Mouse (Mus musculus) limb, embryonic 11.5 days (tissue): ENCODE measurements at regions not wholly inside any gene's neighbourhood (a gene's known extent, or its start where the extent isn't known, plus 50 kb on each side); places are given as distances from the start of the nearest gene placed in this dataset.

Experiments used
- ATAC-seq: fragments of 200-750 bp; cut with Nextera tagmentation; 2 replicates; pipeline ENCODE4 v1.8.0; 2017; ENCODE audit warnings: low read depth; ENCODE audit not compliant: insufficient number of reproducible peaks, low FRiP score, low TSS enrichment
- DNase-seq: peaks from one replicate; pipeline ENCODE4 v3.0.0-alpha.2; 2015; ENCODE audit warnings: low spot score
- H3K27ac ChIP-seq: fragments of 300-500 bp; sonication (generic); replicated peaks from 2 replicates; pipeline ENCODE4 v1.5.1; 2014; ENCODE audit warnings: low read depth, mild to moderate bottlenecking, low read length
- H3K27me3 ChIP-seq: fragments of 300-500 bp; sonication (generic); 2 replicates; pipeline ENCODE4 v1.6.1; 2014; ENCODE audit warnings: mild to moderate bottlenecking, low read length, mixed read lengths; ENCODE audit not compliant: control insufficient read depth, insufficient read depth
- H3K36me3 ChIP-seq: fragments of 300-500 bp; sonication (generic); 2 replicates; pipeline ENCODE4 v1.6.1; 2014; ENCODE audit warnings: mild to moderate bottlenecking, low read length, moderate library complexity, mixed read lengths; ENCODE audit not compliant: control insufficient read depth, insufficient read depth
- H3K4me1 ChIP-seq: fragments of 300-500 bp; sonication (generic); 2 replicates; pipeline ENCODE4 v1.6.1; 2014; ENCODE audit warnings: low read length, mixed read lengths; ENCODE audit not compliant: control insufficient read depth, insufficient read depth
- H3K4me2 ChIP-seq: fragments of 300-500 bp; sonication (generic); 2 replicates; pipeline ENCODE4 v1.6.1; 2014; ENCODE audit warnings: low read depth, mild to moderate bottlenecking, moderate library complexity; ENCODE audit not compliant: severe bottlenecking
- H3K4me3 ChIP-seq: fragments of 300-500 bp; sonication (generic); 2 replicates; pipeline ENCODE4 v1.5.1; 2014; ENCODE audit warnings: low read depth, low read length
- H3K9ac ChIP-seq: fragments of 300-500 bp; sonication (generic); 2 replicates; pipeline ENCODE4 v1.6.1; 2014; ENCODE audit warnings: mild to moderate bottlenecking, low read length
- H3K9me3 ChIP-seq: fragments of 300-500 bp; sonication (generic); 2 replicates; pipeline ENCODE4 v1.6.1; 2016; ENCODE audit warnings: low read length; ENCODE audit not compliant: control insufficient read depth
- WGBS: fragments of 180-500 bp; shearing (Covaris S2); extraction: QIAGEN DNeasy Blood & Tissue Kit; methylation state at CpG from one replicate; pipeline ENCODE4 v1.1.7; 2014; 5-methylcytosine and 5-hydroxymethylcytosine counted together

GRCm38 (mm10) chr6:100517662-100518061 is 153.3 kb downstream of the Shq1 start:
- ATAC-seq = no peak
- WGBS = 61% methylated on average over 6 of the region's 6 CpGs

GRCm38 (mm10) chr6:100512676-100513075 is 158.3 kb downstream of the Shq1 start:
- no peak overlapping the region for H3K4me3 ChIP-seq
- DNase-seq (no peak), ATAC-seq (no peak)
- H3K36me3 ChIP-seq = no peaks in the 10 kb centered on the region
- H3K9me3 ChIP-seq = no peaks in the 10 kb centered on the region
- 0 out of 2 replicates have a peak, but pooled peaks cover under 1% of the 10 kb centered on the region for H3K27me3 ChIP-seq
- WGBS = 57% methylated on average over 4 of the region's 4 CpGs
- H3K4me1 ChIP-seq = peaks cover 3% of the 10 kb centered on the region
- no peak overlapping the region for H3K9ac ChIP-seq
- no peak overlapping the region for H3K27ac ChIP-seq
- no peak overlapping the region for H3K4me2 ChIP-seq

More at GRCm38 (mm10) chr6:100517662-100518061, 153.3 kb downstream of the Shq1 start:
- Histone ChIP-seq H3K4me1 (peaks cover 10% of the 10 kb centered on the region), H3K27ac (no peak overlapping the region), H3K4me3 (no peak overlapping the region), H3K36me3 (no peaks in the 10 kb centered on the region), H3K27me3 (peaks cover 5% of the 10 kb centered on the region; the same call in 1 of the 2 replicates), H3K4me2 (no peak overlapping the region), H3K9ac (no peak overlapping the region), H3K9me3 (no peaks in the 10 kb centered on the region)
- no peak for DNase-seq

- no peaks in the 10 kb centered on the region for H3K36me3 ChIP-seq
- no peaks in the 10 kb centered on the region for H3K4me1 ChIP-seq
- DNase-seq (no peak), ATAC-seq (no peak)
- H3K27ac ChIP-seq = no peak overlapping the region
- WGBS = 89% methylated on average over 4 of the region's 4 CpGs
- H3K9me3 ChIP-seq = no peaks in the 10 kb centered on the region
- H3K27me3 ChIP-seq = no peaks in the 10 kb centered on the region
- H3K4me3 ChIP-seq = no peak overlapping the region
- no peak overlapping the region for H3K9ac ChIP-seq
- no peak overlapping the region for H3K4me2 ChIP-seq
Observed at GRCm38 (mm10) chr6:100510676-100511075, 160.3 kb downstream of the Shq1 start.

GRCm38 (mm10) chr6:100505506-100506247 is 165.3 kb downstream of the Shq1 start:
- H3K27ac ChIP-seq = no peak overlapping the region
- no peaks in the 10 kb centered on the region for H3K9me3 ChIP-seq
- H3K9ac ChIP-seq = no peak overlapping the region
- ATAC-seq = no peak
- no peaks in the 10 kb centered on the region for H3K27me3 ChIP-seq
- DNase-seq = no peak
- 83% methylated on average over 15 of the region's 15 CpGs for WGBS
- H3K4me2 ChIP-seq = no peak overlapping the region
- no peaks in the 10 kb centered on the region for H3K36me3 ChIP-seq
- H3K4me3 ChIP-seq = no peak overlapping the region
- peaks cover 10% of the 10 kb centered on the region for H3K4me1 ChIP-seq

- Histone ChIP-seq H3K27me3 (no peaks in the 10 kb centered on the region), H3K9ac (no peak overlapping the region), H3K36me3 (no peaks in the 10 kb centered on the region), H3K4me2 (no peak overlapping the region), H3K4me3 (no peak overlapping the region), H3K27ac (0 out of 2 replicates have a peak overlapping the region, but pooled peaks have one; percentile 23), H3K9me3 (no peaks in the 10 kb centered on the region), H3K4me1 (peaks cover 10% of the 10 kb centered on the region)
- DNase-seq = peak; percentile 67
- peak; percentile 48; the same call in 1 of the 2 replicates for ATAC-seq
- 33% methylated on average over 14 of the region's 14 CpGs for WGBS
Observed at GRCm38 (mm10) chr6:100502961-100503782, 167.8 kb downstream of the Shq1 start.

- no peak overlapping the region for H3K4me2 ChIP-seq
- no peaks in the 10 kb centered on the region for H3K36me3 ChIP-seq
- H3K9me3 ChIP-seq = no peaks in the 10 kb centered on the region
- DNase-seq (no peak), ATAC-seq (no peak)
- no peak overlapping the region for H3K4me3 ChIP-seq
- 55% methylated on average over 6 of the region's 6 CpGs for WGBS
- peaks cover 10% of the 10 kb centered on the region for H3K4me1 ChIP-seq
- no peak overlapping the region for H3K27ac ChIP-seq
- no peaks in the 10 kb centered on the region for H3K27me3 ChIP-seq
- H3K9ac ChIP-seq = no peak overlapping the region
Observed at GRCm38 (mm10) chr6:100502139-100502538, 168.8 kb downstream of the Shq1 start.

GRCm38 (mm10) chr6:100500741-100501140 is 170.2 kb downstream of the Shq1 start:
- no peak overlapping the region for H3K9ac ChIP-seq
- H3K4me2 ChIP-seq = no peak overlapping the region
- H3K27ac ChIP-seq = no peak overlapping the region
- H3K36me3 ChIP-seq = no peaks in the 10 kb centered on the region
- DNase-seq (no peak), ATAC-seq (no peak)
- no peaks in the 10 kb centered on the region for H3K27me3 ChIP-seq
- peaks cover 10% of the 10 kb centered on the region for H3K4me1 ChIP-seq
- 81% methylated on average over 2 of the region's 2 CpGs for WGBS
- H3K9me3 ChIP-seq = no peaks in the 10 kb centered on the region
- H3K4me3 ChIP-seq = no peak overlapping the region

GRCm38 (mm10) chr6:100500060-100500459 is 170.9 kb downstream of the Shq1 start:
- H3K27me3 ChIP-seq = no peaks in the 10 kb centered on the region
- no peak for DNase-seq
- no peaks in the 10 kb centered on the region for H3K36me3 ChIP-seq
- no peaks in the 10 kb centered on the region for H3K9me3 ChIP-seq
- no peak for ATAC-seq
- H3K27ac ChIP-seq = no peak overlapping the region
- no peak overlapping the region for H3K4me3 ChIP-seq
- H3K9ac ChIP-seq = no peak overlapping the region
- H3K4me1 ChIP-seq = peaks cover 10% of the 10 kb centered on the region
- 56% methylated on average over 8 of the region's 8 CpGs for WGBS
- H3K4me2 ChIP-seq = no peak overlapping the region
